Mouse (Mus musculus): ENCODE measurements at regions not wholly inside any gene's neighbourhood (a gene's known extent, or its start where the extent isn't known, plus 50 kb on each side); places are given as distances from the start of the nearest gene placed in this dataset.

DNA sequence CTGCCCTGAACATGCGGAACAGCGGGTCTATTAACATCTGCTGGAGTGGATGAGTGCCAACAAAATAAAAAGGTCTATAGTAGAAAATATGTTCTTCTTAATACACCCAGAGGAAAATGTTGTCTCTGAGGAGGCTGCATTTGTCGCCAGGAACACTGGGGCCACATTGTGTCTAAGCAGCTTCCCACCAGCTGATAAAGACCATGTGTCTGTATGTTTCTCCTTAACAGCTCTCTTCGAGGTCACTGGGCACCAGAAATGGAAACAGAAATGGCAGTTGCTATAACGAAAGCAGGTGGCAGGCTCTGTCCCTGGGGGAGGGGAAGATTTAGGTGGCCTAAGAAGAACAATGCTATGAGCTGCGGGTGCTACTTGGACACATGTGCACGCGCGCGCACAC lies 159.4 kb downstream of the Ly86 start:
- TF ChIP-seq CTCF (IDR thresholded peaks at IDR 0.05; ENCODE audit: low read depth) (no peak), EP300 (optimal IDR thresholded peaks at IDR 0.05) (no peak)

All from stomach, postnatal 0 days (tissue).